Mouse (Mus musculus) lung, embryonic 14.5 days (tissue): ENCODE results near the gene Gpr84. TPM values are rescaled to one million over a fixed set of nuclear protein-coding genes. Genes with fewer than 3 reads are reported as not detected.

Experiments used
- ATAC-seq: fragments of 200-750 bp; cut with Nextera tagmentation; 2 replicates; pipeline ENCODE4 v1.8.0; 2017; ENCODE audit warnings: mild to moderate bottlenecking, moderate TSS enrichment, moderate library complexity; ENCODE audit not compliant: insufficient read depth
- DNase-seq: peaks from one replicate; pipeline ENCODE4 v3.0.0-alpha.2; 2015
- H3K27ac ChIP-seq: fragments of 300-500 bp; sonication (generic); 2 replicates; pipeline ENCODE4 v1.5.1; 2014; ENCODE audit warnings: low read depth, mild to moderate bottlenecking, moderate library complexity
- H3K27me3 ChIP-seq: fragments of 300-500 bp; sonication (generic); 2 replicates; pipeline ENCODE4 v1.6.1; 2014; ENCODE audit warnings: low read length, control low read depth; ENCODE audit not compliant: insufficient read depth
- H3K36me3 ChIP-seq: fragments of 300-500 bp; sonication (generic); 2 replicates; pipeline ENCODE4 v1.6.1; 2014; ENCODE audit warnings: control low read depth; ENCODE audit not compliant: insufficient read depth
- H3K4me1 ChIP-seq: fragments of 300-500 bp; sonication (generic); 2 replicates; pipeline ENCODE4 v1.6.1; 2014; ENCODE audit warnings: antibody characterized with exemption, control low read depth; ENCODE audit not compliant: insufficient read depth
- H3K4me2 ChIP-seq: fragments of 300-500 bp; sonication (generic); 2 replicates; pipeline ENCODE4 v1.6.1; 2014; ENCODE audit warnings: mild to moderate bottlenecking
- H3K4me3 ChIP-seq: fragments of 300-500 bp; sonication (generic); 2 replicates; pipeline ENCODE4 v1.5.1; 2014; ENCODE audit warnings: low read depth, low read length
- H3K9ac ChIP-seq: fragments of 300-500 bp; sonication (generic); 2 replicates; pipeline ENCODE4 v1.6.1; 2014
- H3K9me3 ChIP-seq: fragments of 300-500 bp; sonication (generic); 2 replicates; pipeline ENCODE4 v1.6.1; 2016; ENCODE audit warnings: low read depth, low read length, control low read depth
- CTCF ChIP-seq: IDR thresholded peaks from 2 replicates; pipeline ENCODE4 v1.5.1; 2016; ENCODE audit warnings: antibody characterized with exemption, low read depth
- WGBS: fragments of 180-500 bp; shearing (Covaris S2); extraction: QIAGEN DNeasy Blood & Tissue Kit; methylation state at CpG from one replicate; pipeline ENCODE4 v1.1.7; 2014; 5-methylcytosine and 5-hydroxymethylcytosine counted together
- polyA plus RNA-seq: library from polyadenylated mRNA; unstranded; fragments of >200 nt; fragmentation: Nextera tagmentation; extraction: Ambion mirVana; gene quantifications from 2 replicates; pipeline ENCODE4 v1.2.1, GENCODE M21; 2014

The Gpr84 gene
- polyA plus RNA-seq, 1 experiment from 2014 or later = not detected

GRCm38 (mm10) chr15:103314181-103314580 is 3.8 kb upstream of the Gpr84 start:
- H3K36me3 ChIP-seq = peaks cover 32% of the 10 kb centered on the region
- no peak overlapping the region for H3K27ac ChIP-seq
- ATAC-seq = no peak
- 47% methylated on average over 21 of the region's 22 CpGs for WGBS
- DNase-seq = no peak
- H3K27me3 ChIP-seq = no peaks in the 10 kb centered on the region
- 0 out of 2 replicates have a peak overlapping the region, but pooled peaks have one; percentile 25 for H3K4me3 ChIP-seq
- H3K4me1 ChIP-seq = no peaks in the 10 kb centered on the region; the same call in 1 of the 2 replicates
- H3K9ac ChIP-seq = no peak overlapping the region
- H3K4me2 ChIP-seq = peak overlapping the region; percentile 63
- no peaks in the 10 kb centered on the region for H3K9me3 ChIP-seq
- no peak for TF ChIP-seq CTCF

GRCm38 (mm10) chr15:103313495-103314095 is 3.2 kb upstream of the Gpr84 start:
- peak overlapping the region; percentile 63 for H3K4me2 ChIP-seq
- peaks cover 30% of the 10 kb centered on the region for H3K36me3 ChIP-seq
- peaks cover 6% of the 10 kb centered on the region; the same call in 1 of the 2 replicates for H3K4me1 ChIP-seq
- TF ChIP-seq CTCF = peak; percentile 80
- H3K9ac ChIP-seq = no peak overlapping the region
- H3K27ac ChIP-seq = peak overlapping the region; percentile 4; the same call in 1 of the 2 replicates
- no peaks in the 10 kb centered on the region for H3K27me3 ChIP-seq
- H3K9me3 ChIP-seq = no peaks in the 10 kb centered on the region
- no peak overlapping the region for H3K4me3 ChIP-seq
- 19% methylated on average over 18 of the region's 18 CpGs for WGBS
- DNase-seq = peak; percentile 88
- ATAC-seq = 0 out of 2 replicates have a peak, but pooled peaks have one; percentile 12

GRCm38 (mm10) chr15:103308876-103309580 is 1.4 kb downstream of the Gpr84 start:
- DNase-seq = no peak
- peak overlapping the region; percentile 41 for H3K9ac ChIP-seq
- ATAC-seq = no peak
- H3K4me2 ChIP-seq = peak overlapping the region; percentile 47
- H3K4me3 ChIP-seq = peak overlapping the region; percentile 4; the same call in 1 of the 2 replicates
- 60% methylated on average over 26 of the region's 26 CpGs for WGBS
- H3K27me3 ChIP-seq = no peaks in the 10 kb centered on the region
- H3K36me3 ChIP-seq = no peaks in the 10 kb centered on the region
- H3K27ac ChIP-seq = no peak overlapping the region
- H3K4me1 ChIP-seq = peaks cover 21% of the 10 kb centered on the region
- no peak for TF ChIP-seq CTCF
- no peaks in the 10 kb centered on the region for H3K9me3 ChIP-seq

GRCm38 (mm10) chr15:103308056-103308875 is 2.1 kb downstream of the Gpr84 start:
- no peaks in the 10 kb centered on the region for H3K36me3 ChIP-seq
- H3K4me2 ChIP-seq = peak overlapping the region; percentile 47
- H3K27me3 ChIP-seq = no peaks in the 10 kb centered on the region
- H3K27ac ChIP-seq = no peak overlapping the region
- peak; percentile 59 for TF ChIP-seq CTCF
- DNase-seq = peak; percentile 55
- H3K4me1 ChIP-seq = peaks cover 27% of the 10 kb centered on the region
- peak overlapping the region; percentile 41 for H3K9ac ChIP-seq
- WGBS = 35% methylated on average over 28 of the region's 28 CpGs
- no peak for ATAC-seq
- H3K9me3 ChIP-seq = no peaks in the 10 kb centered on the region
- H3K4me3 ChIP-seq = peak overlapping the region; percentile 4; the same call in 1 of the 2 replicates

- H3K9ac ChIP-seq = no peak overlapping the region
Measured at GRCm38 (mm10) chr15:103307125-103307524, 3.3 kb downstream of the Gpr84 start.

GRCm38 (mm10) chr15:103305792-103306645 is 4.4 kb downstream of the Gpr84 start:
- H3K36me3 ChIP-seq = no peaks in the 10 kb centered on the region
- 27% methylated on average over 8 of the region's 8 CpGs for WGBS
- no peaks in the 10 kb centered on the region for H3K27me3 ChIP-seq
- peak overlapping the region; percentile 70 for H3K9ac ChIP-seq
- peak overlapping the region; percentile 97 for H3K27ac ChIP-seq
- no peak for ATAC-seq
- peak overlapping the region; percentile 46 for H3K4me3 ChIP-seq
- no peaks in the 10 kb centered on the region for H3K9me3 ChIP-seq
- peaks cover 39% of the 10 kb centered on the region for H3K4me1 ChIP-seq
- peak overlapping the region; percentile 64 for H3K4me2 ChIP-seq
- DNase-seq = peak; percentile 39
- no peak for TF ChIP-seq CTCF

More at GRCm38 (mm10) chr15:103307125-103307524, 3.3 kb downstream of the Gpr84 start:
- peak; percentile 99 for TF ChIP-seq CTCF
- ATAC-seq (no peak), DNase-seq (peak; percentile 98)
- Histone ChIP-seq H3K27me3 (no peaks in the 10 kb centered on the region), H3K4me2 (peak overlapping the region; percentile 32; the same call in 1 of the 2 replicates), H3K4me1 (peaks cover 33% of the 10 kb centered on the region), H3K9me3 (no peaks in the 10 kb centered on the region), H3K27ac (no peak overlapping the region), H3K4me3 (no peak overlapping the region), H3K36me3 (no peaks in the 10 kb centered on the region)
- WGBS = 3% methylated on average over 7 of the region's 7 CpGs
